Mouse (Mus musculus): ENCODE data around the gene Smco2.
"Not testable (repeated sequence)": the region's sequence is repeated elsewhere in the genome, so short reads cannot be mapped to it uniquely, and the experiment has no call there.

The Smco2 gene

DNA sequence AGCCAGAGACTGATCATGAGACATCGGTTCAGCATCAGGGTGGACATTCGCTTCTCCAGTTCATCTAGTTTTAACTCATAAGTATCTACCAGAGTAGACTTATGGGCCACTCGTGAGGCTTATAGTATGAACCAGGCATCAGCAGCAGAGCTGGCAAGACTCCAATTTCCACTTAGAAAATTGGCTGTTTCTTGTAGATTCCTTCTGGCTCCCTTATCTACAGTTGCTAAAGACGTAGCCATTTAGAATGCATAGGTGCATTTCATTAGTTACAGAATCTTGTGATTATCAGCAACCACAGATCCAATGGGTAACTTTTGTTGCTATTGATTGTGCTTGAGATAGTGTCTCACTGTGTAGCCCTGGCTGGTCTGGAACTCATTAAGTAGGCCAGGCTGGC is 2.8 kb downstream of the Smco2 start:
- in situ Hi-C loops (cut with MboI, MseI): no loop called here

DNA sequence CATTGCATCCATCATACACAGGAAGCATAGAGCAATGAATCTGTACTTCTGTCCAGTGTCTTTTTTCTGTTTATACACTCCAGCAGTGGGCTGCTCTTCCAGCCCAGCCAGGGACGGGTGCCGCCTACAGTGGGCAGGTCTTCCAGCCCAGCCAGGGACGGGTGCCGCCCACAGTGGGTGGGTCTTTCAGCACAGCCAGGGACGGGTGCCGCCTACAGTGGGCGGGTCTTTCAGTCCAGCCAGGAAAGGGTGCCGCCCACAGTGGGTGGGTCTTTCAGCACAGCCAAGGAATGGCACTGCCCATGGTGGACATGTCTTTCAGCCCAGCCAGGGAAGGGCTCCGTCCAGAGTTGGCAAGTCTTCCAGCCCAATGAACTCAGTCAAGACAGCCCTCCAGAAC is 5.3 kb downstream of the Smco2 start:
- in situ Hi-C loops (cut with MboI, MseI): no loop called here

DNA sequence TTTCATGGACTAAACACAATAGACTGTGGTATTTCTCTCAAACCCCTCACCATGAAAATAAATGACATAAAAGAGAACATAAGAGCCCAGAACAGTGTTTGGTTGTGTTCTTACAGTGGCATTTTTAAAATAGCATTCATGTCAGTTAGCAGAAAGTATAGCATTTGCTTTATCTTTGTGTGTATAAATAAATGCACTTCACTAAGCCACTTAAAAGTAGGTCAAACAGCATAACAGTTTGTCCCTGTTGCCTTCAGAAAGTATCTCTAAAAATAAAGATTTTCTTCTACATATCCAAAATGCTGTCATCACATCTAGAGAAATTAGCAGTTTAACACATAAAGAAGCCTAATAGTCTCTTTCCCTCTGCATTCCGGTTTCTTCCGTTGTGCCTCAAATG is 7.5 kb downstream of the Smco2 start:
- in situ Hi-C loops (cut with MboI, MseI): no loop called here

DNA sequence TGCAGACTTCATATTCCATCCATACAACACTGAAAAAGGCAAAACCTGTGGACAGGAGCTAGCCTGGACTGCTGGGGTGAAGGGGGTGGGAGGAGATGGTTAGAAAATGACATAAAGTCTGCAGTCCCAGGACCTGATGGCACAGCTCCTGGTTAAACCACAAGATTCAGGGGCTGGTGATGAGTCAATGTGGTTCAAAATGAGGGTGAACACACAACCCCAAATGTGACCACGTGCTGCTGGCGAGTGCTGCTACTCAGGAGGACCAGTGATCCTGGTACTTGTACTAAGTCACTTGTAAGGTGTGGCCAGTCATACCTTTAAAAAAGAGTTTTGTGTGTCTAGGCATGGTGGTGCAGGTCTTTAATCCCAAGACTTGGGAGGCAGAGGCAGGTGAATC is 13.2 kb downstream of the Smco2 start:
- in situ Hi-C loops (cut with MboI, MseI): no loop called here

DNA sequence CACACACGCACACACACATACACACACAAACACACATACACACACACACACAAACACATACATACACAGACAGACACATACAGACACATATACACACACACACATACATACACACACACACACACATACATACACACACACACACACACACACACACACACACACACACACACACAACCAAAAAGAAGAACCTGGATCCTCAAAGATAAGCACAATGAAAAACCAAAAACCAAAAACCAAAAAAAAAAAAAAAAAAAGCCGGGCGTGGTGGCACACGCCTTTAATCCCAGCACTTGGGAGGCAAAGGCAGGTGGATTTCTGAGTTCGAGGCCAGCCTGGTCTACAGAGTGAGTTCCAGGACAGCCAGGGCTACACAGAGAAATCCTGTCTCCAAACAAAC is 14.5 kb downstream of the Smco2 start:
- in situ Hi-C loops (cut with MboI, MseI): not testable (repeated sequence)

DNA sequence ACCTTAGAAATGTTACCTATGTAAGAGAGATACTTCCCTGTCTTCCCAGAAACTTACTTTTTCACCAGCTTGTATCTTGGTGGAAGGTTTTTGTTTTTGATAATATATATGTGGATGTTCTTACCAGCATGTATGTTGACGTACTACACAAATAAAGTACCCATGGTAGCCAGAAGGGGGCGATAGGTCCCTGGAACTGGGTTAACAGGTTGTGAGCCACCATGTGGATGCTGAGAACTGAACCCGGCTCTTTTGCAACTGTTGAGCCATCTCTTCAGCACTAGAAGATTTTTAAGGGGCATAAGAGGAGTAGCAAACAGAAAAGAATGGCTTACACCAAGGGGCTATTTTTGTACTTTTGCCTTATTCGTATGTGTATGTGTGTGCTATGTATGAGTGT is 15.8 kb downstream of the Smco2 start:
- in situ Hi-C loops (cut with MboI, MseI): no loop called here

DNA sequence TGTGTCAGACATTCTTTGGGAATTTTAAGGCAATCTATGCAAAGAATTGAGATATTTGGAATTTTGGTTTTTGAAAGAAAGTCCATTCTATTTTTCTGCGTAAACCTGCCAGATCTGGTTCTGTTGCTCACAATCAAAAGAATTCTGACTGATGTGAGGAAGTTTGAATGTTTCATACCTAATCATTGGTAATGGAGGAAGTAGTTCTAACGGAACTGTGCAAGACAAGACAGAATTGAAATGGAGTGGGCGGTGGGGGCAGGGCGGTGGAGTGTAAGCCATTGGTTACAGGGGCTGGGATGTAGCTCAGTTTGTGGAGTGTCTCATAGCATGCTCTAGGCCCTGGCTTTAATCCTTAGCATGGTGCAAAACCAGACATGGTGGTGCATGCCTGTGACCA is 22.1 kb downstream of the Smco2 start:
- in situ Hi-C loops (cut with MboI, MseI): no loop called here

DNA sequence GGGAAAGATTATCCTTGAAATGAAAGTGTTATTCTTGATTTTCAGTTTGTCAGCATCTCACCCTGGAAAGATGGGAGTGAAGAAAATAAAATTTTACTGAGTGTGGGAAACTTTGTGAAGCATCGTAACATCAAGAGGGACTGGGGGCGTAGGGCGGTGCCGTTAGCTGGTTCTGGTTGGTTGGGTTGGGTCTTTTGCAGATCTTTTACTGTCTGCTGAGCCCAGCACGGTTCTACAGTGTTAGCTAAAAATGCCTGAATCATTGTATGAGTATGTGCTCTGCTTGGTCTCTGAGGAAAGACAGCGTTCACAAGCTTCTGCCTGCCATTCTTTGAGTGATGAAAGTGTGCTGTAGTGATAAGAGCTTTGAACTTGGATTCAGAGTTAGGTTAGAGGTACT is 24.5 kb downstream of the Smco2 start:
- in situ Hi-C loops (cut with MboI, MseI): no loop called here

DNA sequence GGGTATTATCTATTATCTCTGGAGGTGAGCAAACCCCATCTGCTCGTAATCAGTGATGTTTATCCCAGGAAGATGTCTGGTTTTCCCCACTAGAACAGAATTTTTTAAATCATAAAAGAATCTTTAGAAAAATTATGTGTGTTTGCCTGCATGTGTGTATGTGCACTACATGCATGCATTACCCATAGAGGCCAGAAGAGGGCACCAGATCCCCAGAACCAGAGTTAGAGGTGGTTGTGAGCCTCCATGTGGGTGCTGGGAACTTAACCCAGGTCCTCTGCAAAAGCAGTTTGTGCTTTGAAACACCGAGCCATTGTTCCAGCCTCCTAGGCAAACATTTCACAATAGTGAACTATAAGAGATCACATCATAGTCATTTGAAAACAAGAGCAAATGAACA is 26.9 kb downstream of the Smco2 start:
- in situ Hi-C loops (cut with MboI, MseI): no loop called here

DNA sequence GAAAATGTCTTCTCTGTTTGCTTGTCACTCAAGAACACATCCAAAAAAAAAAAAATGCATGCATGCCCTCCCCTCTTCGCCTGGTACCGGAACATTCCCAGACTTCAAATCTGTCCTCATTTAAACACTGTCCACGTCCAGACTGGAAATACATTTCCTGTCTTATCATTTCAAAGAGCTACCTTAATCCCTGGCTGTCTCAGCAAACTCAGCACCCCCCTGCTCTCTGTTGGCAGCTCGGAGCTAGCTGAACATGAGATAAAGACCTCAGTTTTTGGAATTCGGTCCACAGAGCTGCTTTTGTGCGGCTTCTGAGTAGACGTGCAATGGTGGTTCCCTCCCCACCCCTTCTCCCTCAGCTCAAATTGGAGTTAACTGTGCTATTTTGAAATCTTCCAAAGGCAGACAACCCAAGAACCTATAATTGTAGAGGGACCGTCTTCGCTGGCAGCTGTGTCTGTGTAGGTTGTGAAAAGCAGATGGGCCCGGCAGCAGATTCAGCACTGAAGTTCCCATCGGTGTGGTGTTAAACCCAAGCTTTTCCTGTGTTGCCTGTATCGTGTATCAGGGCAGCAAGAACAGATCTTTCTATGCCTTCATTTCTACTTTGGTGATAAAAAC is 27.6 kb downstream of the Smco2 start:
- in situ Hi-C loops (cut with MboI, MseI): no loop called here

DNA sequence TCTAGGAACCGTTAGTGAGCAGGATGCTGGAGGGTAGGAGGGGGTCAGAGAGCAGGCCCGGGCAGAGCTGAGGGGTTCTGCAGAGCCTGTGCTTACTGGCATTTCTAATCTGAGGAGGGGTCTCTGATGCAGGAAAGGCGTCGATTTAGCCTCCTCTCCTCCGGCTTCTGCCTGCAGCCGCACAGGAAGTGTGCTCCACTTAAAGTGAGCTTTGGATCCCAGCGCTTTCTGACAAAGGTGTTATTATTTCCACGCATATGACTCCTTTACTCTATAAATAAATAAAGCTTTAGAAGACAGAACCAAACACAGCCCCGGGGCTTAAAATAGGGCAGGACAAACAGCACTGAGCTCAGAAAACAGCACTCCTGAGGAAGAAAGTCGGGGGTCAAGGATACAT is 29.0 kb downstream of the Smco2 start:
- in situ Hi-C loops (cut with MboI, MseI): no loop called here

DNA sequence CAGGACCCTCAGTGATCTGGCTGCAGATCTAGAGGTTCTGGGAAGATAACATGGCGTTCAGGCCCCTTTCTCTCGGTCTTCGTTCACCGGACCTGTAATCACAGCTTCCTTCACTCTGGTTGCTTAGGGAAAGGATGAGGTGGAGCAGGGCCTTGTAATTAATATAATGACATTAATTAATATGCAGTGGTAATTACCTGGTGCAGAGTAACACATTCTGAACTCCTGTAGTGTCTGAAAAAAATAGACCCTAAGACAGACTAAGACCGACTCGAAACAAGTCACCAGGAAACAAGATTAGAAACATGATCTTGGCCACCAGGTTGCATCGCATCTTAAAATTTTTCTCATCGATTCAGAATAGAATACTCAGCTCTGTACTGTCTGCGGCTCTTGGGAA is 30.0 kb downstream of the Smco2 start:
- in situ Hi-C loops (cut with MboI, MseI): no loop called here

DNA sequence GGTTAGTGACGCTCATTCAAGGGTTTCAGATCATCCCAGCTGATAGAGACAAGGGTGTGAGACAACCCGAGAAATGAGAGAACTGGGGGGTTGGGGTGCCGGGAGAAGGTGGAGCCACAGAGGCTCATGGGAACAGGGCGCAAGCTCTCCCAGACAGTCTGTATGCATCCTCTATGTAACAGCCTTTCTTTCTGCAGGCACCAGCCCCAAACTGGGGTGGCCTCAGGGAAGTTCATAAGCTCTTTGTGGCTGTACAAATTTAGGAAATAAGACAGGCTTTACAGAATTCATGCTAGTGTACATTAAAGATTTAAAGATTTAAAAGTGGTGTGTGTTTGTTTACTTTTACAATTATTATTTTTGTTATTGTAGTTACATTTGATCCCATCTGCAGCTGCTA is 30.4 kb downstream of the Smco2 start:
- in situ Hi-C loops (cut with MboI, MseI): no loop called here

DNA sequence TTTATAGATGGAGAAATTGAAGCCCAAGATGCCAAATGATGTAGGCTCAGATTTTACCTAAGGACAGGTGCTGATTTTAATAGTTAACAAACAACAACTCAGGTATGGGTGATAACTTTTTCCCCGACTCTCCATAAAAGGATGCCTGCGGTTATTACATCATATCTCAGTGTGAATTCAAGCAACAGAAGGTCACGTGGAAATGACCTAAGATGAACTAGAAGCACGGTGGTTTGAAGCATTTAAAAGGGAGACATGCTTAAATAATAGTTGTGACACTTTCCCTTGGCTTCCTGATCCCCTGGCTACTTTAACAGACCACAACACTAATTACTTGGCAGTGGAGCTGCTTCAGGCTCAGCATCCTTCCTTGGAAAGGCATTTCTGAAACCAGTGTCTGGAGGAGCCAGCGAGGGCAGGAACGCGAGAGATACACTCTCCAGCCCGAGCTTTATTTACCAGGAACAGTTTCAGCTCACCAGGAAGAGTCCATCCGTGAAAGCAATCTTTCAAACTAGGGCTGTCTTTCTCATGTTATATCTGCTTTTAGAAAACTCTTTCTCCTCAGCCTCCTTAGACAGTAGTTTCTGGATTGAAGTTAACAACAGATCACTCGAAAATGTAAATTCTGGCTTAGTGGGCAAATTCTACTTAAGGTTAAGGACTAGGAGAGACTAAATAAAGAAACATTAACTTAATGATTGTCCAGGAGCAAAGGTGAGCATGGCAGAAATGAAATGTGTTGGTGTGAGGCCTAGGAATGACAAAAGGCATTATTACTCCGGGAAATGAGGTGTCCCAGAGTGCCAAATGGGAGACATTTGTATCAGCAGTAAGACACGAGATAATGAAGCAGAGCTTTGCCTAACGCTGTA is 32.2 kb downstream of the Smco2 start:
- in situ Hi-C loops (cut with MboI, MseI): no loop called here

DNA sequence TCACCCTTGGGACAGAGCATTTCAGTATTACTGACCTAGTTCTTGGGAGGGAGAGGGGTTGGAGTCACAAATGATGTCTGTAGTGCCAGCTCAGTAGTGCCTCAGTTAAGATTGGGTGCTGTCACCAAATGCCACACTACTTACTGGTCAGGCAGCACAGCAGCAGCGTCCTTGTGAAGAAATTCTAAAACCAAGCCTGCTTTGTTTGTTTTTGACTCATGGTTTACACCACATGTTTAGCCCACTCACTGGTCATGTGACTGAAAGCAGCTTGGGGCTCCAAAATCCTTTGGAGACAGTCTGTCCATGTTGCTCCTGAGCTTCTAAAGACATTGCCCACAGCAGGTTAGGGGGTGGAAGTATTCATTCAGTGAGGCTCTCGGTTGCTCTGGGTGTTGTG is 33.5 kb downstream of the Smco2 start:
- in situ Hi-C loops (cut with MboI, MseI): no loop called here

DNA sequence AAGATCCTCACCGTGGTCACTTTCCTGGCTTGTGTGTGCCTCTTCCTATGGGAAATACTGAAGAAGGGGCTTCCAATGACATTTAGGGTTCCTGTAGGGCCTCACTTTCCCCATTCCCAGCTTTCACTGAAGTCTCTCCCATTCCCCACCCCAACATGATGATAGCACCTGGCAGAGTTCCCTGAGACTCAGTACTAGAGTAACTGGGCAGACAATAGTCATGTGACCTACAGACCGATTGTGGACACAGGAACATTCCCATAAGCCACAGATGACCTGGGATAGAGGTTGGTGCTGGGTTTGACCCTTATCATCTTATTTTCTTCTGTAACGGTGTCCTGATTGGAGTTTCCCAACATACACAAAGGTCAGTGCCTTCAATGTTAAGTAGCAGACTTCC is 34.3 kb downstream of the Smco2 start:
- in situ Hi-C loops (cut with MboI, MseI): no loop called here

DNA sequence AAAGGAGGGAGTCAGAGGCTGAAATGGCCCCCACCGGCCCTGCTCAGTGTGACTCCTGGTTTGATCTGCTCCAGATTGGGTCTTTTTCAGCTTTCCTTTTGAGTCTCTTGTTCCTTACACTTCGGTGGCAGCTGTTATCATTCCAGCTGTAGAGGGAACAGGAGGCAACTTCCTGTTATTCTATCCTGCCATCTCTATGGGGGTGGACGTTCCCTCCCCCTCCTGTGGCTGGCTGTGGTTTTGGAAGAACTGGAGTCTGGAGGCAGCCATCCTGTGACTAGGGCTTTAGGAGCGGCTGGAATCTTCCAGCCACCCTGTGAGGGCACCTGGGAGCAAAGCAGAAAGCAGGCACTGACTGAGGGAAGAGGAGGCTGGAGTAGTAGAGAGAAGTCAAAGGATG is 34.9 kb downstream of the Smco2 start:
- in situ Hi-C loops (cut with MboI, MseI): no loop called here

DNA sequence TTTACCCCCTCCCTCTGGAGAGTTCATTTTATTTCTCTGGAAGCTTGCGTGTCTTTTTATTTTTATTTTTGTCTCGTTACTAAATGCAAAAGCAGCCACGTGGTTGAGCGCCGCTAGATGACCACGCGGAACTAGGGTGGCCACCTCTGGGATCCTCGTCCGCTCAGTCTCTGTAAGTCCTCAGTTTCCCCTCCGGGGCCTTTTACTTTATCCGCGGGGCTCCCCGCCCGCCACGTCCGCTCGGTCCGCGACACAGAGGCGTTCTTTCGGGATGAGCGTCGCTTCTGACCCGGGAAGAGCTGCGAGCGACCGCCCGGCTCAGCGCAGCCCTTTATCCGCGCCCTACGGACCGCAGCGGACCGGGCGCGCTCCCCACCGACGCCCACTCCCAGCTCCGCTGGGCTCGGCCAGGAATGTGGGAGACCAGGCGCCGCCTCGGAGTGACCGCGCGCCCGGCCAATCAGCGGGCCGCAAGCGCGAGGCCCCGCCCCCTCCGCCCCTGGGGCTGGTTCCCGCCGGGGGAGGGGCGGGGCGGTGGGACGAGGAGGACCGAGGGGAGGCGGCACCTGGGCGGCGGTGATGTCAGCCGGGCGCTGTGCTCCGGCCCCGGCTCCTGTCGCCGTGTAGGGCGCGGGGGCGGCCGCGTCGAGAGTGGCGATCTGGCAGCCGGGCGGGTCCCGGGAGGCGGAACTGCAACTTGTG is 38.2 kb downstream of the Smco2 start, which contains the start of gene Ppfibp1:
Gene Ppfibp1, plus strand, starts transcription at position 530 of the 702 bp plus-strand sequence.
- in situ Hi-C loops (cut with MboI, MseI): no loop called here

DNA sequence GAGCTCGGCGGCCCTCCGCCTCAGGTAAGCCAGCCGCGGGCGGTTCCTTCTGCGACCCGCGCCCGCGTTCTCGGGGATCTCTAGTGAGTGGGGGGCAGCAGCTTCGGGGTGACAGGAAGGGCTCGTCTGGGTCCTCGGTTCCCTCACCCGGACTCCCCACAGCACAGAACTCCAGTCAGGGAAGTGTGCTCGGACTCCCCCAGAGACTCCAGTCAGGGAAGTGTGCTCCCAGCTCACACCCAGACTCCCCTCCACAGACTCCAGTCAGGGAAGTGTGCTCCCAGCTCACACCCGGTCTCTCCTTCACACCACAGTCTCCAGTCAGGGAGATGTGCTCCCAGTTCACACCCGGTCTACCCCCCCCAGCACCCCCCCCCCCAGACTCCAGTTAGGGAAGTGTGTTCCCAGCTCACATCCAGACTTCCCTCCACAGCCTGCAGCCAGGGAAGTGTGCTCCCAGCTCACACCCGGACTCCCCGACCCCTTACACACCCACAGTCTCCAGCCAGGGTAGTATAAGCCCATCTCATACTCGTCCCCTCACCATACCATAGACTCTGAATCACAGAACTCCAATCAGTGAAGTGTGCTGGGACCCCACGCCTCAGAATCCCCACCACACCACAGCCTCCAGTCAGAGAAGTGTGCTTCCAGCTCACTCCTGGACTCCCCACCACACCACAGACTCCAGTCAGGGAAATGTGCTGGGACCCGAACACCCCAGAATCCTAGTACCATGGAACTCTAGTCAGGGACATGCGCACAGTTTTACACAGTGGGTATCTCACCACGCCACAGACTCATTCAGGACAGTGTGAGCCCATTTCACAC is 39.0 kb downstream of the Smco2 start:
- in situ Hi-C loops (cut with MboI, MseI): no loop called here

DNA sequence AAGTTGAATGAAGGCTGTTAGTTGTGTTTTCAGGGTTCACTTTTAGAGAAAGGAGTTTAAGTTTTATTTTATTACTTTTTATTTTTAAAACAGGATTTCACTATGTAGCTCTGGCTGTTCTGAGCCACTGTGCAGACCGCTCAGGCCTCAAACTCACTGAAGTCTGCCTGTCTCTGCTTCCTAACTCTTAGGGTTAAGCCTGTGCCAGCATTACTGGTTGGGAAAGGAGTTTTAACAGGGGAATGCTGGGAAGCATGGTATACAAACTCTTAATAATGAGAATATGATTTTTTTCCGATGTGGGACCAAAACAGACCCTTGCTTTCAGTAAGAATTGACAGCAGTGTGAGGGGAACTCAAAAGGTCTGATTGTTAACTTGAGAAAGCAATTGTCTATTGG is 40.3 kb downstream of the Smco2 start:
- in situ Hi-C loops (cut with MboI, MseI): no loop called here

DNA sequence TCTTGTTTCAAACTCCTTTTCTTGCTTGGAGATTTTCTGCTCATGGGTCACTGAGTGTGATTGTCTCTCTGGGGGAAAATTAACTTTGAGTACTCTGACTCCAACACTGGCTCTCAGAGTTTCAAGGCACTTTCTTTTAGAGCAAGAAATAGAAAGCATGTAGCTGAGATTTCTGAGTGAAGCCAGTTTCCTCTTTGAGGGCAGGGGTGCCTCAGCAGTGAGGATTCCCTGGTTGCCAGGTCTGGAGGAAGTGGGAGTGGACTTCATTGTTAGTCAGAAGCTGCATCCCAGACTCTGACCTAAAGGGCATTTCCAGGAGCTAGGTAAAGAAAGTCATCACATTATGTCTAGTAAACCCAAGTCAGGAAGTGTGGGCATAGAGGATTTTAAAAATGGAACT is 40.7 kb downstream of the Smco2 start:
- in situ Hi-C loops (cut with MboI, MseI): no loop called here

DNA sequence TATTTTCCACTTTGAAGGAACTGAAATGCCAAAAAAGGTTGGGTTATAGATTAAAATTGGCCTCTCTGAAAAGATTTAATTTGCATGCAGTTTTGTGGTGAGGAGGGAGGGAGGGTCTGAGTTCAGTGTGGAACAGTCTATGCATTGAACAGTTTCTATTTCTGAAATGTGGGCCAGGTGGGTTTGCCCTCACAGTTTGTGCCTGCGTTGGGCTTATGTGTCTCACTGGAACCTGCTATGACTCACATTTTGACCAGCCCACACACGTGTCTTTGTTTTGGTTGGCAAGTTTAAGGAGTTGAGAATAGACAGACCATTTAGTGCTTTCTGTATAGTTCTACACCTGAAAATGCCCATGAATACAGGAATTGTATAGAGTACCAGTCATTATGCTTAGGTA is 44.0 kb downstream of the Smco2 start:
- in situ Hi-C loops (cut with MboI, MseI): no loop called here
